Mouse (Mus musculus) limb, embryonic 14.5 days (tissue): ENCODE measurements around the gene Taok2. TPM values are rescaled to one million over a fixed set of nuclear protein-coding genes. Genes with fewer than 3 reads are reported as not detected.
A peak's percentile ranks its signal among the peaks of the same experiment; 100 is the strongest.

Experiments
- ATAC-seq: fragments of 200-750 bp; cut with Nextera tagmentation; 2 replicates; pipeline ENCODE4 v1.8.0; 2017; ENCODE audit warnings: low read depth, moderate number of reproducible peaks, moderate TSS enrichment; ENCODE audit not compliant: low FRiP score
- DNase-seq: peaks from one replicate; pipeline ENCODE4 v3.0.0-alpha.2; 2015; ENCODE audit warnings: low spot score
- H3K27ac ChIP-seq: fragments of 300-500 bp; sonication (generic); replicated peaks from 2 replicates; pipeline ENCODE4 v1.5.1; 2014; ENCODE audit warnings: low read depth, mild to moderate bottlenecking, low read length, moderate library complexity, mixed read lengths
- H3K27me3 ChIP-seq: fragments of 300-500 bp; sonication (generic); 2 replicates; pipeline ENCODE4 v1.6.1; 2014; ENCODE audit warnings: low read length, mixed read lengths; ENCODE audit not compliant: control insufficient read depth, insufficient read depth
- H3K36me3 ChIP-seq: fragments of 300-500 bp; sonication (generic); 2 replicates; pipeline ENCODE4 v1.6.1; 2014; ENCODE audit warnings: mild to moderate bottlenecking, low read length, moderate library complexity, mixed read lengths; ENCODE audit not compliant: control insufficient read depth, insufficient read depth
- H3K4me1 ChIP-seq: fragments of 300-500 bp; sonication (generic); 2 replicates; pipeline ENCODE4 v1.6.1; 2014; ENCODE audit warnings: antibody characterized with exemption, low read length, mixed read lengths; ENCODE audit not compliant: control insufficient read depth, insufficient read depth
- H3K4me2 ChIP-seq: fragments of 300-500 bp; sonication (generic); replicated peaks from 2 replicates; pipeline ENCODE4 v1.6.1; 2014; ENCODE audit warnings: low read depth, mild to moderate bottlenecking, low read length, moderate library complexity; ENCODE audit not compliant: severe bottlenecking
- H3K4me3 ChIP-seq: fragments of 300-500 bp; sonication (generic); replicated peaks from 2 replicates; pipeline ENCODE4 v1.5.1; 2014; ENCODE audit warnings: low read length
- H3K9ac ChIP-seq: fragments of 300-500 bp; sonication (generic); 2 replicates; pipeline ENCODE4 v1.6.1; 2014; ENCODE audit warnings: mild to moderate bottlenecking, low read depth, low read length, moderate library complexity; ENCODE audit not compliant: severe bottlenecking
- H3K9me3 ChIP-seq: fragments of 300-500 bp; sonication (generic); 2 replicates; pipeline ENCODE4 v1.6.1; 2016; ENCODE audit warnings: low read length; ENCODE audit not compliant: control insufficient read depth
- POLR2A ChIP-seq: fragments of 200-500 bp; IDR thresholded peaks from 2 replicates; pipeline ENCODE4 v1.8.0; 2012; ENCODE audit warnings: inconsistent platforms, mild to moderate bottlenecking, moderate library complexity, borderline replicate concordance; ENCODE audit not compliant: insufficient read depth, insufficient read length; ENCODE audit errors: extremely low read depth
- WGBS: fragments of 180-500 bp; shearing (Covaris S2); extraction: QIAGEN DNeasy Blood & Tissue Kit; methylation state at CpG from one replicate; pipeline ENCODE4 v1.1.7; 2014; 5-methylcytosine and 5-hydroxymethylcytosine counted together
- polyA plus RNA-seq, 2 experiments: library from polyadenylated mRNA; depleted of rRNA in 1 of 2; stranded (reverse) in 1 of 2; unstranded in 1 of 2; fragments of >200 nt; fragmentation: Nextera tagmentation in 1 of 2; extraction: Ambion mirVana in 1 of 2; gene quantifications; 2 replicates each; pipeline versions ENCODE4 v1.2.1 to v1.2.3; 2012 to 2014

Taok2 gene
- polyA plus RNA-seq, 2 experiments = 28.5 to 106 TPM

- DNase-seq (peak; percentile 98), ATAC-seq (peak; percentile 81)
- peak within 1 kb of the TSS; percentile 76 for H3K9ac ChIP-seq
- peak within 1 kb of the TSS; percentile 79 for H3K27ac ChIP-seq
- no peaks in the 10 kb centered on the region for H3K27me3 ChIP-seq
- TF ChIP-seq POLR2A = peak; percentile 57; the same call in 1 of the 2 replicates
- H3K36me3 ChIP-seq = peaks cover 60% of the 10 kb centered on the region
- H3K4me3 ChIP-seq = peak within 1 kb of the TSS; percentile 77
- H3K9me3 ChIP-seq = no peaks in the 10 kb centered on the region
- under 1% methylated on average over 41 of the region's 41 CpGs for WGBS
- peak within 1 kb of the TSS; percentile 91 for H3K4me2 ChIP-seq
- H3K4me1 ChIP-seq = peaks cover 19% of the 10 kb centered on the region
These were observed 22.2 kb downstream of the Taok2 start, which contains the start of gene Ino80e for GRCm38 (mm10) chr7:126862147-126862784. Gene Ino80e (minus strand): TSS chr7:126862377.

GRCm38 (mm10) chr7:126861429-126862130, 22.9 kb downstream of the Taok2 start, which contains the start of gene Hirip3:
Gene Hirip3 (plus strand): TSS chr7:126861972.
- Histone ChIP-seq H3K4me3 (peak within 1 kb of the TSS; percentile 77), H3K9me3 (no peaks in the 10 kb centered on the region), H3K27me3 (no peaks in the 10 kb centered on the region), H3K9ac (peak within 1 kb of the TSS; percentile 76), H3K36me3 (peaks cover 60% of the 10 kb centered on the region), H3K27ac (peak within 1 kb of the TSS; percentile 79), H3K4me2 (peak within 1 kb of the TSS; percentile 91), H3K4me1 (peaks cover 19% of the 10 kb centered on the region)
- DNase-seq (peak; percentile 96), ATAC-seq (peak; percentile 92)
- WGBS = 3% methylated on average over 42 of the region's 42 CpGs
- peak; percentile 58; the same call in 1 of the 2 replicates for TF ChIP-seq POLR2A

- H3K36me3 ChIP-seq = peaks cover 60% of the 10 kb centered on the region
- H3K27ac ChIP-seq = no peak overlapping the region; the same call in 1 of the 2 replicates
- H3K4me2 ChIP-seq = peak overlapping the region; percentile 91
- ATAC-seq = no peak
- H3K4me1 ChIP-seq = peaks cover 19% of the 10 kb centered on the region
- peak overlapping the region; percentile 76 for H3K9ac ChIP-seq
- WGBS = 67% methylated on average over 5 of the region's 5 CpGs
- H3K9me3 ChIP-seq = no peaks in the 10 kb centered on the region
- no peak for TF ChIP-seq POLR2A
- peak overlapping the region; percentile 77 for H3K4me3 ChIP-seq
- DNase-seq = no peak
- no peaks in the 10 kb centered on the region for H3K27me3 ChIP-seq
These were observed 23.5 kb downstream of the Taok2 start for GRCm38 (mm10) chr7:126860987-126861386.

GRCm38 (mm10) chr7:126856741-126857420, 27.6 kb downstream of the Taok2 start:
- ATAC-seq (no peak), DNase-seq (no peak)
- no peak overlapping the region for H3K9ac ChIP-seq
- H3K36me3 ChIP-seq = peaks cover 78% of the 10 kb centered on the region
- 81% methylated on average over 9 of the region's 9 CpGs for WGBS
- TF ChIP-seq POLR2A = no peak
- H3K4me1 ChIP-seq = peaks cover 6% of the 10 kb centered on the region; the same call in 1 of the 2 replicates
- H3K4me2 ChIP-seq = no peak overlapping the region
- H3K4me3 ChIP-seq = no peak overlapping the region
- H3K9me3 ChIP-seq = no peaks in the 10 kb centered on the region
- H3K27ac ChIP-seq = no peak overlapping the region
- no peaks in the 10 kb centered on the region for H3K27me3 ChIP-seq

- no peak for TF ChIP-seq POLR2A
- H3K27me3 ChIP-seq = no peaks in the 10 kb centered on the region
- WGBS = 86% methylated on average over 3 of the region's 3 CpGs
These were observed 28.9 kb downstream of the Taok2 start for GRCm38 (mm10) chr7:126855641-126856040.

More at GRCm38 (mm10) chr7:126855641-126856040, 28.9 kb downstream of the Taok2 start:
- peaks cover 1% of the 10 kb centered on the region; the same call in 1 of the 2 replicates for H3K4me1 ChIP-seq
- no peak overlapping the region for H3K9ac ChIP-seq
- H3K36me3 ChIP-seq = peaks cover 82% of the 10 kb centered on the region
- no peaks in the 10 kb centered on the region for H3K9me3 ChIP-seq
- H3K27ac ChIP-seq = no peak overlapping the region
- DNase-seq (no peak), ATAC-seq (no peak)
- no peak overlapping the region for H3K4me2 ChIP-seq
- H3K4me3 ChIP-seq = no peak overlapping the region
